Mouse (Mus musculus) ES-Bruce4 (cell line): ENCODE measurements around the gene Cog5.

Source experiments
- CTCF ChIP-seq: IDR thresholded peaks from one replicate; pipeline ENCODE4 v1.8.1; 2011; ENCODE audit warnings: low read depth, low read length
- EP300 ChIP-seq: IDR thresholded peaks from 2 replicates; pipeline ENCODE4 v1.6.1; 2011; ENCODE audit warnings: low read depth, low read length; ENCODE audit not compliant: insufficient read depth
- POLR2A ChIP-seq: IDR thresholded peaks from one replicate; pipeline ENCODE4 v1.8.1; 2011; ENCODE audit warnings: low read length; ENCODE audit not compliant: insufficient read depth

DNA sequence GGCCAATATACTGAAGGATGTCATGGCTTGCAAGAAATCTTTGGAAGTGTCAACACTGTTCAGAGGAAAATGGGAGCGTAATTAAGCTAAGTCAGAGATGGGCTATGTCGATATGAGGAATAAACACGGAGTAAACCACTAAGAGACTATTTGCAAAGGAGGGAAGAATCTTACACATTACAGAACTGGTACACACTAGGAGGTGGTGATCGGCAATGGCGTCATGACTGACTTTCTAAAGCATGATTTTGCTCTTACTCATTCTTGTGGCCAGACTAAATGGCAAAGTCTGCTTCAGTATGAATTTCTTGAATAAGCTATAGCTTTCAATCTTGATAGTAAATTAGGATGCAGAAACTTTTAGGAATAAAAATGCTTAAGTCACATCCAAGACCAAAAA lies 1.1 kb upstream of the Cog5 start:
- TF ChIP-seq CTCF (no peak), EP300 (no peak), POLR2A (no peak)
